Mouse (Mus musculus) cerebellum, adult 2 months (tissue): ENCODE data around the gene Gm10477.
A peak's percentile ranks its signal among the peaks of the same experiment; 100 is the strongest.

Source experiments
- CTCF ChIP-seq: fragments of 200-500 bp; IDR thresholded peaks from 2 replicates; pipeline ENCODE4 v1.5.1; 2011; ENCODE audit warnings: low read depth, mild to moderate bottlenecking, control low read depth, low read length, moderate library complexity, borderline replicate concordance; ENCODE audit not compliant: insufficient read depth
- POLR2A ChIP-seq: fragments of 200-500 bp; IDR thresholded peaks from 2 replicates; pipeline ENCODE4 v1.6.1; 2011; ENCODE audit warnings: low read length, control low read depth, borderline replicate concordance; ENCODE audit not compliant: insufficient read depth

GRCm38 (mm10) chrX:56531266-56531665, 6.7 kb downstream of the Gm10477 start:
- TF ChIP-seq POLR2A = no peak
- peak; percentile 67 for TF ChIP-seq CTCF
